Mouse (Mus musculus) brain, embryonic 14.5 days (tissue): ENCODE results near the gene Abcc4.

ENCODE experiments used
- CTCF ChIP-seq: fragments of 200-500 bp; IDR thresholded peaks from 2 replicates; pipeline ENCODE4 v1.5.1; 2012; ENCODE audit warnings: inconsistent platforms, mild to moderate bottlenecking, moderate library complexity, borderline replicate concordance; ENCODE audit not compliant: insufficient read depth, insufficient read length; ENCODE audit errors: extremely low read depth
- POLR2A ChIP-seq: fragments of 200-500 bp; IDR thresholded peaks from 2 replicates; pipeline ENCODE4 v1.6.1; 2012; ENCODE audit warnings: mild to moderate bottlenecking, inconsistent platforms, borderline replicate concordance; ENCODE audit not compliant: poor library complexity, insufficient read depth, insufficient read length, severe bottlenecking; ENCODE audit errors: extremely low read depth

- TF ChIP-seq POLR2A (no peak), CTCF (no peak)
Measured at GRCm38 (mm10) chr14:118544493-118544892, 161.5 kb downstream of the Abcc4 start.
